Mouse (Mus musculus) activated CD4-positive, CD25-positive, alpha-beta regulatory T cell, adult 4 months (primary cell): ENCODE measurements around the gene Prss57. TPM values are rescaled to one million over a fixed set of nuclear protein-coding genes. Genes with fewer than 3 reads are reported as not detected.
A peak's percentile ranks its signal among the peaks of the same experiment; 100 is the strongest.

Experiments used
- ATAC-seq: one replicate; pipeline ENCODE4 v1.8.0; 2017
- polyA plus RNA-seq, 2 experiments: library from polyadenylated mRNA; unstranded; fragments of 100-300 nt; shearing (Covaris generic); gene quantifications; one replicate each; pipeline ENCODE4 v1.2.1; 2017

Gene Prss57
- polyA plus RNA-seq: 1 to 10 TPM in 1 of 2 experiments, under 1 TPM in 1; 0.76 to 1.1 TPM

GRCm38 (mm10) chr10:79790861-79791260 is at the start of gene Prss57:
TSS of gene Prss57 (minus strand) at chr10:79790961.
- ATAC-seq: no peak

DNA sequence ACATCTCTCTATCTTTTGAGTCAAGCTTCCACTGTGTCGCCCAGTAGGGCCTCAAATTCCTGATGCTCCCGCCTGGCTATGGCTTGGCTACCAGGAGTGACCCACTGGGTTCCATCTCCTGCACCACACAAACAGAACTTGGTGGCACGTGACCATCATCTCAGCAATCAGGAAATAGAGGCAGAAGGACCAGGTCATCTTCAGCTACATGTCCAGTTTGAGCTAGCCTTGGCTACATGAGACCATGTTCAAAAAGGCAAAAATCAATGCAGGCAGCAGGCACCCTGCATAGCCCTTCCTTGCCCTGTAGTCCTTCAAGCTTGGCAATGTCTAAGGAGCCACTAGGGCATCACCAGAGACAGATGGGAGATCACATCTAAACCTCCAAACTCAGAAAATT is 49.3 kb upstream of the Prss57 start:
- ATAC-seq: no peak

- ATAC-seq: no peak
Measured at GRCm38 (mm10) chr10:79838151-79838550, 47.4 kb upstream of the Prss57 start.

- ATAC-seq: no peak
Measured at GRCm38 (mm10) chr10:79836918-79837317, 46.2 kb upstream of the Prss57 start.

- peak; percentile 59 for ATAC-seq
Measured at GRCm38 (mm10) chr10:79834769-79835398, 44.1 kb upstream of the Prss57 start.

- ATAC-seq: no peak
Measured at GRCm38 (mm10) chr10:79832786-79833181, 42.0 kb upstream of the Prss57 start.

GRCm38 (mm10) chr10:79832026-79832785 is 41.4 kb upstream of the Prss57 start:
- ATAC-seq: no peak

DNA sequence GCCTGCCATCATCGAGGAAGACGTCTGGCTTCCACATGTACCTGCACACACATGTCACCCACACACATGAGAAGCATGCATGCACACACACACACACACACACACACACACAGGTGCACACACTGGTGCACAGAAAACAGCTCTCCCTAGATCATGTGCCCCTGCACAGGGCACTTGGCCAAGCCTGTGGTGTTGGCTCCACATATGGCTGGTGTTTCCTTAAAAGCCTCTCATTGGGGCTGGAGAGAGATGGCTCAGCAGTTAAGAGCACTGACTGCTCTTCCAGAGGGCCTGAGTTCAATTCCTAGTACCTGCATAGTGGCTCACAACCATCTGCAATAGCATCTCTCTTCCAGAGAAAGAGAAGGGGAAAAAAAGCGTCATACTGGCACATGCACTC is 40.8 kb upstream of the Prss57 start:
- ATAC-seq: no peak

DNA sequence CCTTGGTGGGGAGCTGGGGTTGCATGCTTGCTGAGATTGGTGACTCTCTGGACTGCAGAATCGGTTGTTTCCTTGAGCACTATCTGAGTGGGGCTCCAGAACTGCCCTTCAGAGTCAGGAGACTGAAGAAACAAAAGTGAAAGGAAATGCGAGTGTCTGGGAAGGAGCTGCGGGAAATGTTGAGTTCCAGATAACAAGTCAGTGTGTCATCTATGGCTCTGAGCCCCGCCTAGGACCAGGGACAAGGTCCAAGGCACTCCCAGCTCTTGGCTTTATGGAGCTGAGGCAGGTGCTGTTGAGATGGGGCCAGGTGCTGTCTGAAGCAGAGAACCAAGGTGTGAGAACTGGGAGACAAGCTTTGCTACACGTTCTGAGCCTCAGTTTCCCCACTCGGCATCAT is 33.7 kb upstream of the Prss57 start:
- no peak for ATAC-seq

DNA sequence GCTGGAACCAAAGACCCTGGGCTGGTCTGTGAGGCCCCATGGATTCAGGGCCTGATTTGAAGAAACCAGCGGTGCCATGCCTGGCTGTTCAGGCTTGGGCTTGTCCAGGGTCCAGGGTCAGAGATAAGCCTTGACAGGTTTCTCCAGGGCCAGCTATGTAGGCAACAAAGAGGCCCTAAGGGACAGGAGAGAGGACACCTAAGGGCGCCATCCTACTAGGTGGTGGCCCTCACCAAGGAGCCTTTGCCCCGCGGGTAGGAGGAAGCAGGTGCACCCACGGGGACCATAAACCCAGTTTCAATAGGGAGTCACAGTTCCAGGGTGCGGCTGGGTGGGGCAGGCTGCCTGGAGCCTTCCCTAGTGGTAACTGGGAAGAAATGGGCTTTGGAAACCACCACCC is 32.2 kb upstream of the Prss57 start:
- ATAC-seq: no peak

- ATAC-seq: no peak
Measured at GRCm38 (mm10) chr10:79822372-79822771, 31.6 kb upstream of the Prss57 start.

GRCm38 (mm10) chr10:79821731-79822130 is 31.0 kb upstream of the Prss57 start:
- ATAC-seq: no peak

DNA sequence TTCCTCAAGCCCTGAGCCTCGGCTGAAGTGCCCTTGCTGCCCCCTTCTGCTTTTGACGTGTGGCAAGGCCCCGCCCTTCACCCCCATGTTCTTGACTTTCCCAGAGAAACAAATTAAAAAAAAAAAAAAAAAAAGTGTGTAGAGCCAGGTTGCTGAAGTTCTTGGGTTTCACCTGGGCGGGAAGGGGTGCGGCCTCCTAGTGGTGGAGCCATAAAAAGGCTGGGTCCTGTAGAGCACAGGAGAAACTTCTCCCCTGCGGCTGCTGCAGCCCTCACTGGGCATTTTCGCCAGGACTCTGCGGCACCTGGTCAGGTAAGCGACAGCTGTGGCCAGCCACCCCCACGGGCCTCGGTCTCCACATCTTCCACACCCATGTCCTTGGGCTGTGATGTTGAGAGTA is 30.0 kb upstream of the Prss57 start, which contains the start of gene Misp:
Gene Misp, plus strand, starts transcription at position 208 of the 400 bp plus-strand sequence.
- ATAC-seq: no peak

DNA sequence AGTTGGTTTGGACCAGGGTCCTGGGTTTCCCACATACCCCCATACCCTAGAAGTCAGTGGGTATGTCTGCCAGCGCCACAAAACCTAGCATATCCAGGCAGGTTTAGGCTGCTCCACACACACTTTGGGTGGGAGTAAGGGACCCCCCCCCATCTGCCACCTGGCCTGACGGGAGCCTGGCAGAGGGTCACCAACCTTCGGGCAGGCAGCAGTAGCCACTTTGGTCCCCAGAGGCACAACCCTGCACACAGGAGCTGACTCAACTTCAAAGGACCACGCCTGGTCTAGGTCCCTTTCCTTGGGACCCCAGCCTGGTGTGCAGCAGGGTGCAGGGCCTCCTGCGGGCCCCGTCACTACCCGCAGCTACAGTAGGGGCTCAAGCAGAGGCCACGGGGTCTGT is 29.5 kb upstream of the Prss57 start:
- no peak for ATAC-seq

DNA sequence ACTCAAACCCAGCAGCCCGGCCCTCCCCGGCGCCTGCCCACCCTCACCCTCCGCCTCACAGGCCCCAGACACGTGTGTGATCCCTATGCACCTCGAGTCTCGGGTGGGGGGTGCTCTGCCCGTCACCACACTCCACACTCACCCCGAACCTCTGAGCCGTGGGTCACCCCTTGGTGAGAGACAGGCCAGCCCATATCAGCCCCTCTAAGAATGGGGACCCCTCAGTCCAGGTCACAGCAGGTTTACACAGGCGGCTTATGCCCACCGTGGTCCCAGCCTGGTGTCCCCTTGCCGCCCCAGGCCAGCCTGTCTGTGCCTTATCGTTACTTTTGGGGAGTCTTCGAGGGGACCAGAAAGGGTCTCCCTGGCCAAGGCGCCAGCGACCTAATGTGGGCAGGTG is 28.8 kb upstream of the Prss57 start:
- no peak for ATAC-seq

- no peak for ATAC-seq
Measured at GRCm38 (mm10) chr10:79818225-79818624, 27.5 kb upstream of the Prss57 start.

DNA sequence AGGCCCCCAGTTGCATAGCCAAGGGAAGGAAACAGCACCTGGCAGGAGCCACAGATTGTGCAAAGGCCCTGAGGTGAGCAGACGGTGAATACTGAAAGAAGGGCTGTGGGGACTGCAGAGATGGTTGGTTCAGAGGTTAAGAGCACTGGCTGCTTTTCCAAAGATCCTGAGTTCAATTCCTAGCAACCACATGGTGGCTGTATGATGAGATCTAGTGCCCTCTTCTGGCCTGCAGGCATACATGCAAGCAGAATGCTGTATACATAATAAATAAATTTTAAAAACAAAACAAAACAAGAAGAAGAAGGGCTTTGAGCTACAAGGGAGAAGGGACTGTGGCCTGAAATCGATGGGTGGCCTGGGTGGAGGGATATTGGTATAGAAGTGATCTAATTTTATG is 26.4 kb upstream of the Prss57 start:
- no peak for ATAC-seq

DNA sequence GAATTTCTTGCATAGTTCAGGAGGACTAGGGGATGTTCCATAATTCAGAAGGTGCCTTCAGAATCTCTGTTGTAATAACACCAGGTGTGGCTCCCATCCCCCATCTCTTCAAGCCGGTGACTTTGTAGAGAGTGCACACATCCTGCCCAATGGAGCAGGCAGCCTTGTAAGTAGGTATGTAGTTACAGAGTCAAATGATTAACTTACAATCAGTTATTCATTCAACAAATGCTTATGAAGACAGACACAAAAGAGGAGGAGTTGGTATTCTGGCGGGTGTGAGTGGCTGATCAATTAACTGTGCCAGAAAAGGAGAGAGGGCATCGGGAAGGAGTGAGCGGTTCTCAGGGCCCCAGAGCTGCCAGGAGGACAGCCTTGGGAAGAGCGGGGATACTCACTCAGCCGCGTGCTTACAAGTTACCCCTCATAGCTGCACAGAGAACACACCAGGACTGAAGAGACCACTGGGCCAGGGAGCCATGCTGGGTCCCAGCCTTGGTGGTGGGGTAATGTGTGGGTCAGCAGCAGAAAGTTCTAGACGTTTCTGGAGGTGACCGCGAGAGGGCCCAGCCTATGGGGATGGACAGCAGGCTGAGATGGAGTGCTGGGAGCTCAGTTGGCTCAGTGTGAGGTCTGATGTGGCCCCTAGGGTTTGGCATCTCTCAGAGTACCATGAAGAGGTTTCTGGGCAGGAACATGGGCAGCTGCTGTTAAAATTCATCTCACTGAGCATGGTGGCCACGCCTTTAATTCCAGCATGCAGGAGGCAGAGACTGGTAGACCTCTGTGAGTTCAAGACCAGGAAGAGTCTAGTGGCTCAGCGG is 25.1 kb upstream of the Prss57 start:
- no peak for ATAC-seq

- ATAC-seq: no peak
Measured at GRCm38 (mm10) chr10:79814271-79814842, 23.6 kb upstream of the Prss57 start.

GRCm38 (mm10) chr10:79811736-79812637 is 21.2 kb upstream of the Prss57 start:
- no peak for ATAC-seq

- ATAC-seq: no peak
Measured at GRCm38 (mm10) chr10:79808728-79809127, 18.0 kb upstream of the Prss57 start.

DNA sequence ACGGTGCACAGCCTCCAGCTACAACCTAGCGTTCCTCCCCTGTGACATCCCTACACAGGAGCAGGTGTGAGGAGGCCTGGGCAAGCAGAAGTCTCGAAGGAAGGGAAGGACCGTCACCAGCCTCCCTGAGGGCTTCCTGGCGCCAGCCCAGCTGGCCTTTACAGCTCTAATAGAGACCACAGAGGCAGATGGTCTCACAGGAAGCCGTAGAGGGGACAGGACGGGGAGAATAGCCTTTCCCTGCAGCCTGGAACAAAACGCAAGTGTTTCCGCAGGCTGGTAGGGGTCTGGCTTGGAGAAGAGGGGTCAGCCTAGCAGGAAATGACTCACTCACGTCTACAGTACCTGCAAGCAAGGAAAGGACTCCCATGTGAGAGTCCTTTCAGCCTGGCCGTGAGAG is 17.1 kb upstream of the Prss57 start:
- ATAC-seq: no peak
